9 mouse cellular contexts compared by ENCODE assay signal in the genomic region with DNA sequence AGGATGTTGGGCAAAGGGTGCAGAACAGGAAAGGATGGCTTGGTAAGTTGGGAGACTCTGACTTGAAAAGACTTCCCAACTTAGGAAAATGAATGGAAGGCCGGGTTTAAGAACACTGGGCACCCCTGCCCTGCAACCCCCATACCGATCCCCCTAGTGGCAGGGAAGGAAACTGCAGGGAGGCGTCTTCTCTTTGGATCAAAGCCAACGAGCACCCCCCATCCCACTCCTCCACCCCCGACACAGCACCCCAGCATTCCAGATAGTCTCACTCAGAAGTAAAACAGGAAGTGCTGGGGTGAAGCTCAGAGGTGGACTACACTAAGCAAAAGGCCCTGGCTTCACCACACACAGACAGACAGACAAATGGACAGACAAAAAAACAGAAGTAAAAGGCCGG.
DNase-seq lines count a peak whose midpoint lies in the region; ATAC-seq and TF ChIP-seq lines count a peak whose summit lies in the region.
"Had no signal": no experiment of that assay in that cellular context is flagged by ENCODE, and none has a peak within 500 bp of the region (broad histone marks: within the 10 kb centered on the region; RNA-seq: fewer than 3 reads in every experiment).

No protein-coding gene starts in this region.

- no peak overlapping the region for H3K27ac ChIP-seq in kidney, adult 2 months (ENCODE audit: insufficient read depth, low read depth, low read length)
- H3K27ac ChIP-seq in kidney, embryonic 14.5 days (ENCODE audit: low read depth, low read length) = no peak overlapping the region
- H3K27ac ChIP-seq: hindbrain, embryonic 15.5 days had no signal

- H3K36me3 ChIP-seq in kidney, adult 2 months (ENCODE audit: control insufficient read depth, insufficient read depth, low read length) = no peaks in the 10 kb centered on the region
- H3K36me3 ChIP-seq in kidney, embryonic 14.5 days (ENCODE audit: control insufficient read depth, insufficient read depth, low read length) = peaks cover 5% of the 10 kb centered on the region; the same call in 1 of the 2 replicates
- H3K36me3 ChIP-seq in G1E (replicated peaks) = peaks cover 71% of the 10 kb centered on the region
- H3K36me3 ChIP-seq: hindbrain, embryonic 15.5 days had no signal

- no peak for ATAC-seq in kidney, embryonic 14.5 days (ENCODE audit: low FRiP score, low TSS enrichment)
- no peak for ATAC-seq in G1E (ENCODE audit: extremely low read depth, insufficient number of reproducible peaks, low FRiP score, poor library complexity, severe bottlenecking)
- ATAC-seq in megakaryocyte, adult 5-6 weeks (ENCODE audit: poor library complexity, severe bottlenecking) = 0 out of 2 replicates have a peak, but pooled peaks have one; percentile 24

- no peak overlapping the region for H3K4me3 ChIP-seq in kidney, adult 2 months (ENCODE audit: insufficient read depth, low read depth, low read length)
- H3K4me3 ChIP-seq in kidney, embryonic 14.5 days (ENCODE audit: low read length) = no peak overlapping the region
- no peak overlapping the region for H3K4me3 ChIP-seq in G1E (ENCODE audit: low read depth, low read length)
- H3K4me3 ChIP-seq: hindbrain, embryonic 15.5 days had no signal

- WGBS in kidney, adult 2 months = 28% methylated on average over 6 of the region's 6 CpGs
- 43% methylated on average over 6 of the region's 6 CpGs for WGBS in kidney, embryonic 14.5 days

- no peak overlapping the region for H3K9ac ChIP-seq in kidney, embryonic 14.5 days (ENCODE audit: low read depth, low read length)
- H3K9ac ChIP-seq: hindbrain, embryonic 15.5 days had no signal

- peak; percentile 21 for DNase-seq in kidney, adult 2 months
- DNase-seq in B cell, adult 2 months = peak; percentile 66 to 67
- DNase-seq in G1E (ENCODE audit: low spot score) = peak; percentile 68
- DNase-seq in urinary bladder, postnatal 25 days (ENCODE audit: low spot score) = no peak
- no peak for DNase-seq in right cerebral cortex, postnatal 25 days
- DNase-seq: cerebellum, adult 11 months had no signal

- no peaks in the 10 kb centered on the region for H3K27me3 ChIP-seq in kidney, adult 2 months (replicated peaks; ENCODE audit: control insufficient read depth, insufficient read depth, low read length)
- no peaks in the 10 kb centered on the region for H3K27me3 ChIP-seq in kidney, embryonic 14.5 days (ENCODE audit: control insufficient read depth, insufficient read depth, low read length)
- H3K27me3 ChIP-seq in G1E (ENCODE audit: insufficient read depth, low read length) = no peaks in the 10 kb centered on the region
- H3K27me3 ChIP-seq: hindbrain, embryonic 15.5 days had no signal

- TF ChIP-seq POLR2A in kidney, adult 2 months (IDR thresholded peaks at IDR 0.05; ENCODE audit: low read depth, low read length) = no peak

- no peaks in the 10 kb centered on the region for H3K4me1 ChIP-seq in kidney, adult 2 months (ENCODE audit: control insufficient read depth, insufficient read depth, low read length)
- peaks cover 6% of the 10 kb centered on the region; the same call in 1 of the 2 replicates for H3K4me1 ChIP-seq in kidney, embryonic 14.5 days (ENCODE audit: control insufficient read depth, insufficient read depth, low read length)
- peaks cover 20% of the 10 kb centered on the region for H3K4me1 ChIP-seq in G1E (ENCODE audit: insufficient read depth, low read depth, low read length)

- no peaks in the 10 kb centered on the region for H3K9me3 ChIP-seq in kidney, embryonic 14.5 days (ENCODE audit: control insufficient read depth, low read length)
- H3K9me3 ChIP-seq in G1E (replicated peaks) = no peaks in the 10 kb centered on the region
- H3K9me3 ChIP-seq: hindbrain, embryonic 15.5 days had no signal

- no peak overlapping the region for H3K4me2 ChIP-seq in kidney, embryonic 14.5 days (replicated peaks; ENCODE audit: low read depth, low read length)
- H3K4me2 ChIP-seq: hindbrain, embryonic 15.5 days had no signal

- peak; percentile 57 for TF ChIP-seq CTCF in kidney, adult 2 months (conservative IDR thresholded peaks at IDR 0.05; ENCODE audit: insufficient read depth, insufficient read length, low read depth, low read length)
- peak; percentile 87 for TF ChIP-seq CTCF in G1E (IDR thresholded peaks at IDR 0.05; ENCODE audit: low read depth, low read length)

Comparison
In these comparisons a context has a peak if more than half of its experiments do, and no peak if none do; other contexts are left out.
1. DNase-seq: peak in kidney, adult 2 months (single experiment), B cell, adult 2 months (2 of 2) and G1E (single experiment); none in urinary bladder, postnatal 25 days (single experiment) and right cerebral cortex, postnatal 25 days (single experiment).